Mouse (Mus musculus) left cerebral cortex, postnatal 10 days (tissue): ENCODE measurements at regions not wholly inside any gene's neighbourhood (a gene's known extent, or its start where the extent isn't known, plus 50 kb on each side); places are given as distances from the start of the nearest gene placed in this dataset.
A peak's percentile ranks its signal among the peaks of the same experiment; 100 is the strongest.

Source experiments
- DNase-seq, 2 experiments: peaks; one replicate each; pipeline ENCODE4 v3.0.0; 2021 to 2022; ENCODE audit warnings: low spot score in 2 of 2, mixed read lengths in 1 of 2; ENCODE audit errors: extremely low spot score in 1 of 2
- intact Hi-C: fragments of 180-260 bp; cut with DNase I; formaldehyde crosslinking; loops from one replicate; pipeline ENCODE4 v1.15.1; 2025

GRCm38 (mm10) chr16:95893534-95894290 lies 97.0 kb downstream of the Psmg1 start:
- DNase-seq, result no peak
- intact Hi-C loops, result no loop called here

DNA sequence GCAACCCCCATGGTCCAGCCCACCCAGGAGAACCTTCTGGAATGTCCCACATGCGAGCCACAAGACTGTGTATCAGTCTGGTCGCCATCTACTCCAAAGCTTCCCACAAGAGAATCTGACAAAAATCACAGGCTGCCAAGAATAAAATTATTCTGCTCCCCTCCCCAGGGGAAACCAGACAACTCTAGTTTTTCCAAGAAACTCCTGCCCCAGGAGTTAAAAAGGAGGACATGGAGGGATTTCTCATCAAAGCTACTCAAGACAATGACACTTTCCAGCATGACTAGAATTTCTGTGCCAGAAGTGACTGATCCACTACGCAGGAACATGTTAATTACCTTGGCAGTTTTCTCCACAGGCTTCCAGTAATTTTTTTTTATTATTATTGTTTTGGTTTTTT lies 98.4 kb downstream of the Psmg1 start:
- DNase-seq, result no peak
- intact Hi-C loops, result no loop called here

- intact Hi-C loops, result no loop called here
- no peak for DNase-seq
Observed at GRCm38 (mm10) chr16:95886131-95886530, 104.6 kb downstream of the Psmg1 start.

- intact Hi-C loops, result no loop called here
- DNase-seq, result no peak
Observed at GRCm38 (mm10) chr16:95873297-95873696, 117.5 kb downstream of the Psmg1 start.

GRCm38 (mm10) chr16:95872436-95872835 lies 118.3 kb downstream of the Psmg1 start:
- intact Hi-C loops, result no loop called here
- DNase-seq, result peak in 1 of 2 experiments; percentile 47

DNA sequence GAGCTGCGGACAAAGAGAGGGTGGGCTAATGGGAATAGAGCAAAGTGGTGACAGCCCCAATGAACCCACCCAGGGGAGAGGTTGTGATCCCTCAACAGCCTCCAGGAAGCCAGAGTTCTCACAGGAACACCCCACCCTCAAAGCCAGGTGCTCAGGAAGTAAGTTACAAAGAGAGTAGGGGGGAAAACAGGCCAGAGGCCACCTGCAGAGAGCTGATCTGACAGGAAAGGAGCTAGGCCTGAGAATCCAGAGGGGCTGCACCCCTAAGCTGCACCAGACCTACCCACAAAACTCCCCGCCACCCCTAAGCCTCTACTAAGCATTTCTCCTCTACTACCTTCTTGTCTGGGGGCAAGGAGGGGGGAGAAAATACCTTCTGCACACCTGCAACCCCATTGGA lies 120.5 kb downstream of the Psmg1 start:
- intact Hi-C loops, result no loop called here
- no peak for DNase-seq

- no peak for DNase-seq
- intact Hi-C loops, result no loop called here
Observed at GRCm38 (mm10) chr16:95869501-95869900, 121.3 kb downstream of the Psmg1 start.

DNA sequence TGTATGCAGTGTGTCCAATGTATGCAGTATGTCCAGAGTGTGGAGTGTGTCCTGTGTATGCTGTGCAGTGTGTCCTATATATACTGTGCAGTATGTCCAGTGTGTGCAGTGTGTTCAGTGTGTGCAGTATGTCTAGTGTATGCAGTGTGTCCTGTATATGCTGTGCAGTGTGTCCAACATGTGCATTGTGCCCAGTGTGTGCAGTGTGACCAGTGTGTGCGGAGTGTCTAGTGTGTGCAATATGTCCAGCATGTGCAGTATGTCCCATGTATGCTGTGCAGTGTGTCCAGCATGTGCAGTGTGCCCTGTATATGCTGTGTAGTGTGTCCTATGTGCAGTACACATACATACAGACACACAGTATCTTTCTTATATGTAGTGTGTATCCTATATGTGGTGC lies 121.9 kb downstream of the Psmg1 start:
- DNase-seq, result no peak
- intact Hi-C loops, result no loop called here

GRCm38 (mm10) chr16:95867516-95867915 lies 123.2 kb downstream of the Psmg1 start:
- DNase-seq, result no peak
- intact Hi-C loops, result no loop called here

- intact Hi-C loops, result no loop called here
- DNase-seq, result no peak
Observed at GRCm38 (mm10) chr16:95866866-95867420, 123.8 kb downstream of the Psmg1 start.

DNA sequence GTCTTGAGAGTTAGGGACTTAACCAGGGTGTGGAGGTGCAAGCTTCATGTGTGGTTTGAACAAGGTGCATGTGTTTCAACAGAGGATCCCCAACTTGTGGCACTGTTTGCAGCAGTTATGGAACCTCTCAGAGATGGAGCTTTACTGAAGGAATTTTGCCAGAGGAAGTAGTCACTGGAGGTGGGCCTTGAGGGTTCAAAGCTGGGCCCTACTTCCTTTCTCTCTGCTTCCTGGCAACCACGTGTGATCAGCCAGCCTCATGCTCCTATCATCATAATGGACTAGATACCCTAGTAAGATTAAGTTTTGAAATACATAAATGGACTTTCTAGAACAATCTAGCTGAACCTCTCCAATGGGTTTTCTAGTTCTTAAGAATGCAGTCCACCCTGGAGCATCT lies 125.2 kb downstream of the Psmg1 start:
- DNase-seq, result no peak
- intact Hi-C loops, result no loop called here

DNA sequence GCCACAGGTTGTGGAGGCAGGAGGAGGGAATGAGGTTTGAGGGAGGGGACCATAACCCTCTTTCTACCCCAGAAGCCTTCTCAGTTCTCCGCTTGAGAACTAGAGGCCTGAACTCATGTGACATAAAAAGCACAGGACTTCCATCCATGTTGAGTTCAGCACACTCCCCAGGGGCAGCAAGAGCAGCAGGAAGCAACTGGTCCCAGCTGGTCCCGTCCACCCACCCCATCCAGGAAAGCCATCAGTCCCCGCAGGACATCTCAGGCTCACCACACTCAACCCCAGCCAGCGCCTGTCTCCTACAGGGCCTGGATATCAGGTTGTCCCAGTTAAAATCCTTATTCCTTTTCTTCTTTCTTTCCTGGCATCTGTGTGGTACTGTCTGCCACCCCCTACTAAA lies 126.1 kb downstream of the Psmg1 start:
- no peak for DNase-seq
- intact Hi-C loops, result no loop called here

- intact Hi-C loops, result no loop called here
- DNase-seq, result peak in 1 of 2 experiments; percentile 52
Observed at GRCm38 (mm10) chr16:95864106-95864505, 126.7 kb downstream of the Psmg1 start.

DNA sequence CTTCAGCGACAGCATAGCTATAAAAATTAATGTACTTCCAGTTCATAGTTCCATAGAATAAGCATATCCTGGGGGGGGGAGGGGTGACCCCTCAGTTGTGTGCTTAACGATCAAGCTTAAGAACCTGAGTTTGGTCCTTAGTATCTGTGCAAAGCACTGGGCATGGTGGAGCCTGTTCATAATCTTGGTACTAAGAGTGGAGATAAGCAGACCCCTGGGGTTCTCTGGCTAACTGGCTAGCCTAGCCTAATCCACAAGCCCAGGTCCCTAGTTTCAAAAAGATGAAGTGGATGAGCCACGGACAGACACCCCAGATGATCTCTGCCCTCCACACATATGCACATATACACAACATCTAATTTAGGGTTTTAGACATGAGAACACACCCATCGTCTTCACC lies 127.2 kb downstream of the Psmg1 start:
- no peak for DNase-seq
- intact Hi-C loops, result no loop called here

GRCm38 (mm10) chr16:95862621-95863020 lies 128.1 kb downstream of the Psmg1 start:
- intact Hi-C loops, result no loop called here

GRCm38 (mm10) chr16:95861231-95861690 lies 129.5 kb downstream of the Psmg1 start:
- DNase-seq, result peak in 1 of 2 experiments; percentile 62

More at GRCm38 (mm10) chr16:95862621-95863020, 128.1 kb downstream of the Psmg1 start:
- DNase-seq, result no peak

GRCm38 (mm10) chr16:95860810-95861209 lies 129.9 kb downstream of the Psmg1 start:
- no peak for DNase-seq
- intact Hi-C loops, result no loop called here

More at GRCm38 (mm10) chr16:95861231-95861690, 129.5 kb downstream of the Psmg1 start:
- intact Hi-C loops, result no loop called here

DNA sequence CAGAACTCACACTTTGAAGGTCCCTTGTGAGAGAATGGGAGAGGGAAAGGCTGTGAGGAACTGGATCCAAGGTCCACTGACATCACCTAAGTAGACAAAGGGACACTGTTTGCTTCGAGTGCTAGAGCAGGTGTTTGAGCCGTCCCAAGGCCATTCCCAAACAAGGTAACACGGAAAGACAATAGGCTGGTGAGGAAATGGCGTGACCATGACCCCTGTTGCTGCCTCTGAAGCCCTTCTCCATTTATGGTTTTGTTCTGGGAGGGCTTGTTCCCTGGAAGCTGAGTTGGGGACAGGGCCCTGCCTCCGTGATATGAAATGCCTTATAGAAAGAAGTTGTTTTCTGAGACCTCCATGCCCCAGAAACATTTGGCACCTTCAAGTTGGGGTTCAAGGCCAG lies 130.6 kb downstream of the Psmg1 start:
- intact Hi-C loops, result no loop called here
- no peak for DNase-seq

DNA sequence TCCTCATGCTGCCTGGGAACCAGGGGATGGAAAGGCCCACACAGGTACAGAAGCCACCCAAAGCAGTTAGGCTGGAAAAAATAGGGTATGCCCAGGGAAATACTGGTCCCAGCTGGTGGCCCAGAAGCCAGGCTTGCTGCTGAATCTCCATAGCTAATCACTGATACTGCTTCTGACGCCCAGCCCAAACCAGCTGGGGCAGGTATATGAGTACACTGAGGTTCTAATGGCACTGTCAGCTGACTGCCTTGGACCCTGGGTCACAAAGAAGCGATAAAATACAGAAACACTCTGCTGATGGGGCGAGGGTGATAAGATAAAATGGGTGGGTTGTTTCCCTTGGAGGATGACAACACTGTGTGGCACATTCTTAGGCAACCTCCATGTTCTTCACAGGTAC lies 133.4 kb downstream of the Psmg1 start:
- no peak for DNase-seq
- intact Hi-C loops, result no loop called here

GRCm38 (mm10) chr16:95855230-95855629 lies 135.5 kb downstream of the Psmg1 start:
- no peak for DNase-seq
- intact Hi-C loops, result no loop called here

GRCm38 (mm10) chr16:95851907-95852306 lies 138.9 kb downstream of the Psmg1 start:
- no peak for DNase-seq

More at GRCm38 (mm10) chr16:95851907-95852306, 138.9 kb downstream of the Psmg1 start:
- intact Hi-C loops, result no loop called here
